ENCODE assay signal across 16 mouse cellular contexts in genomic region chr11:24085986-24086385, GRCm38 (mm10). TPM values are rescaled to one million over a fixed set of nuclear protein-coding genes. Genes with fewer than 3 reads are reported as not detected.
DNase-seq lines count a peak whose midpoint lies in the region; ATAC-seq and TF ChIP-seq lines count a peak whose summit lies in the region.
"Had no signal": no experiment of that assay in that cellular context is flagged by ENCODE, and none has a peak within 500 bp of the region (broad histone marks: within the 10 kb centered on the region; RNA-seq: fewer than 3 reads in every experiment).

No protein-coding gene starts in this region.

- TF ChIP-seq CTCF in stomach, postnatal 0 days (IDR thresholded peaks at IDR 0.05; ENCODE audit: low read depth) = no peak

- no peak for ATAC-seq in forebrain, embryonic 12.5 days (ENCODE audit: low FRiP score)
- no peak for ATAC-seq in forebrain, embryonic 11.5 days (replicated peaks; ENCODE audit: low FRiP score)
- ATAC-seq in midbrain, embryonic 13.5 days = no peak
- ATAC-seq in limb, embryonic 13.5 days (ENCODE audit: low FRiP score, low read depth) = no peak
- ATAC-seq in stomach, postnatal 0 days (ENCODE audit: low FRiP score, low TSS enrichment) = no peak
- ATAC-seq: intestine, embryonic 15.5 days had no signal

- no peak overlapping the region for H3K9ac ChIP-seq in forebrain, embryonic 12.5 days
- no peak overlapping the region for H3K9ac ChIP-seq in forebrain, embryonic 11.5 days (ENCODE audit: low read length)
- H3K9ac ChIP-seq in midbrain, embryonic 13.5 days (replicated peaks) = no peak overlapping the region
- H3K9ac ChIP-seq in limb, embryonic 13.5 days = peak overlapping the region; percentile 14
- no peak overlapping the region for H3K9ac ChIP-seq in stomach, postnatal 0 days (ENCODE audit: low read length)
- H3K9ac ChIP-seq: intestine, embryonic 15.5 days had no signal

- DNase-seq in forebrain, embryonic 11.5 days (ENCODE audit: low spot score) = no peak
- no peak for DNase-seq in midbrain, embryonic 10.5 days (ENCODE audit: low spot score)
- no peak for DNase-seq in stomach, postnatal 0 days (ENCODE audit: low spot score)
- DNase-seq in gastrocnemius, postnatal 4 days (ENCODE audit: low spot score in 2 of 2) = no peak
- DNase-seq in thymus, postnatal 36 days = no peak
- DNase-seq: B cell, adult 2 months; cerebellum, adult 9-11 months; lung, postnatal 4 days; thymus, postnatal 4 days had no signal

- 0 out of 2 replicates have a peak overlapping the region, but pooled peaks have one; percentile 31 for H3K27ac ChIP-seq in forebrain, embryonic 12.5 days
- no peak overlapping the region for H3K27ac ChIP-seq in forebrain, embryonic 11.5 days (ENCODE audit: low read depth, low read length)
- peak overlapping the region; percentile 40 for H3K27ac ChIP-seq in midbrain, embryonic 13.5 days
- H3K27ac ChIP-seq in midbrain, embryonic 10.5 days (replicated peaks) = no peak overlapping the region
- no peak overlapping the region; the same call in 1 of the 2 replicates for H3K27ac ChIP-seq in limb, embryonic 13.5 days
- H3K27ac ChIP-seq in stomach, postnatal 0 days (replicated peaks) = peak overlapping the region; percentile 74

- 68% methylated on average over 6 of the region's 6 CpGs for WGBS in forebrain, embryonic 12.5 days
- WGBS in forebrain, embryonic 11.5 days = 63% methylated on average over 6 of the region's 6 CpGs
- WGBS in midbrain, embryonic 13.5 days = 67% methylated on average over 6 of the region's 6 CpGs
- 73% methylated on average over 6 of the region's 6 CpGs for whole genome bisulfite sequencing in midbrain, embryonic 10.5 days
- WGBS in limb, embryonic 13.5 days = 34% methylated on average over 6 of the region's 6 CpGs
- 39% methylated on average over 6 of the region's 6 CpGs for WGBS in stomach, postnatal 0 days

- H3K4me3 ChIP-seq in forebrain, embryonic 12.5 days (replicated peaks) = no peak overlapping the region
- H3K4me3 ChIP-seq in forebrain, embryonic 11.5 days (ENCODE audit: low read depth, low read length) = no peak overlapping the region
- H3K4me3 ChIP-seq in midbrain, embryonic 13.5 days (replicated peaks) = no peak overlapping the region
- no peak overlapping the region for H3K4me3 ChIP-seq in midbrain, embryonic 10.5 days
- H3K4me3 ChIP-seq in limb, embryonic 13.5 days = no peak overlapping the region
- H3K4me3 ChIP-seq in stomach, postnatal 0 days (ENCODE audit: low read depth, low read length) = no peak overlapping the region
- H3K4me3 ChIP-seq: intestine, embryonic 15.5 days had no signal

- peaks cover 51% of the 10 kb centered on the region for H3K36me3 ChIP-seq in forebrain, embryonic 12.5 days (replicated peaks)
- peaks cover 7% of the 10 kb centered on the region for H3K36me3 ChIP-seq in forebrain, embryonic 11.5 days (ENCODE audit: control insufficient read depth, insufficient read depth, low read length)
- H3K36me3 ChIP-seq in midbrain, embryonic 13.5 days = peaks cover 38% of the 10 kb centered on the region
- H3K36me3 ChIP-seq in midbrain, embryonic 10.5 days = peaks cover 46% of the 10 kb centered on the region
- peaks cover 51% of the 10 kb centered on the region for H3K36me3 ChIP-seq in limb, embryonic 13.5 days
- H3K36me3 ChIP-seq in stomach, postnatal 0 days (ENCODE audit: control insufficient read depth, insufficient read depth, low read length) = no peaks in the 10 kb centered on the region
- H3K36me3 ChIP-seq: intestine, embryonic 15.5 days had no signal

- no peak for TF ChIP-seq EP300 in stomach, postnatal 0 days (optimal IDR thresholded peaks at IDR 0.05)

- H3K27me3 ChIP-seq in forebrain, embryonic 12.5 days = no peaks in the 10 kb centered on the region
- no peaks in the 10 kb centered on the region for H3K27me3 ChIP-seq in forebrain, embryonic 11.5 days (ENCODE audit: control insufficient read depth, insufficient read depth, low read length)
- no peaks in the 10 kb centered on the region; the same call in 1 of the 2 replicates for H3K27me3 ChIP-seq in midbrain, embryonic 13.5 days
- peaks cover 76% of the 10 kb centered on the region for H3K27me3 ChIP-seq in midbrain, embryonic 10.5 days (ENCODE audit: low read depth, poor library complexity, severe bottlenecking)
- no peaks in the 10 kb centered on the region for H3K27me3 ChIP-seq in limb, embryonic 13.5 days
- H3K27me3 ChIP-seq in stomach, postnatal 0 days (ENCODE audit: control insufficient read depth, insufficient read depth, low read length) = no peaks in the 10 kb centered on the region
- H3K27me3 ChIP-seq: intestine, embryonic 15.5 days had no signal

- H3K9me3 ChIP-seq in forebrain, embryonic 12.5 days = no peaks in the 10 kb centered on the region
- no peaks in the 10 kb centered on the region for H3K9me3 ChIP-seq in forebrain, embryonic 11.5 days (ENCODE audit: control insufficient read depth, low read length)
- no peaks in the 10 kb centered on the region for H3K9me3 ChIP-seq in midbrain, embryonic 13.5 days
- no peaks in the 10 kb centered on the region for H3K9me3 ChIP-seq in midbrain, embryonic 10.5 days (replicated peaks)
- H3K9me3 ChIP-seq in limb, embryonic 13.5 days = no peaks in the 10 kb centered on the region
- no peaks in the 10 kb centered on the region for H3K9me3 ChIP-seq in stomach, postnatal 0 days (ENCODE audit: control insufficient read depth, low read length)
- H3K9me3 ChIP-seq: intestine, embryonic 15.5 days had no signal

- peak overlapping the region; percentile 25; the same call in 1 of the 2 replicates for H3K4me2 ChIP-seq in forebrain, embryonic 12.5 days
- no peak overlapping the region for H3K4me2 ChIP-seq in forebrain, embryonic 11.5 days (ENCODE audit: low read depth, low read length, severe bottlenecking)
- peak overlapping the region; percentile 9 for H3K4me2 ChIP-seq in midbrain, embryonic 13.5 days (replicated peaks)
- H3K4me2 ChIP-seq in limb, embryonic 13.5 days (replicated peaks) = peak overlapping the region; percentile 19; the same call in 1 of the 2 replicates
- no peak overlapping the region for H3K4me2 ChIP-seq in stomach, postnatal 0 days (replicated peaks; ENCODE audit: low read depth)
- H3K4me2 ChIP-seq: intestine, embryonic 15.5 days had no signal

- H3K4me1 ChIP-seq in forebrain, embryonic 12.5 days = peaks cover 82% of the 10 kb centered on the region
- H3K4me1 ChIP-seq in forebrain, embryonic 11.5 days (replicated peaks; ENCODE audit: control insufficient read depth, insufficient read depth, low read length) = peaks cover 9% of the 10 kb centered on the region; the same call in 1 of the 2 replicates
- peaks cover 85% of the 10 kb centered on the region for H3K4me1 ChIP-seq in midbrain, embryonic 13.5 days (replicated peaks)
- H3K4me1 ChIP-seq in midbrain, embryonic 10.5 days = peaks cover 54% of the 10 kb centered on the region
- peaks cover 72% of the 10 kb centered on the region for H3K4me1 ChIP-seq in limb, embryonic 13.5 days
- H3K4me1 ChIP-seq in stomach, postnatal 0 days (replicated peaks; ENCODE audit: control insufficient read depth, insufficient read depth) = no peaks in the 10 kb centered on the region

RNA-seq across cellular contexts. Expression of gene Bcl11a, which starts 8.1 kb away (rescaled TPM):
- 129 and 130 TPM in 2 replicates for polyA plus RNA-seq in forebrain, embryonic 12.5 days (2016; fragmentation: Nextera tagmentation; extraction: Ambion mirVana)
- 97.0 and 101 TPM in 2 replicates for polyA plus RNA-seq in forebrain, embryonic 11.5 days (2014; fragmentation: Nextera tagmentation; extraction: Ambion mirVana)
- polyA plus RNA-seq in midbrain, embryonic 13.5 days (2015; fragmentation: Nextera tagmentation; extraction: Ambion mirVana) = 97.6 and 102 TPM in 2 replicates
- polyA plus RNA-seq in midbrain, embryonic 10.5 days (2016; fragmentation: Nextera tagmentation; extraction: Ambion mirVana) = 15.8 and 33.2 TPM in 2 replicates
- 76.6 and 82.3 TPM in 2 replicates for polyA plus RNA-seq in limb, embryonic 13.5 days (2015; fragmentation: Nextera tagmentation; extraction: Ambion mirVana)
- polyA plus RNA-seq in stomach, postnatal 0 days (2015; fragmentation: Nextera tagmentation; extraction: Ambion mirVana) = 10.5 and 11.7 TPM in 2 replicates
- under 1 TPM; 0.67 to 0.83 TPM for total RNA-seq in gastrocnemius, postnatal 4 days (2021)

RNA-seq across cellular contexts. Expression of gene A830031A19Rik, which starts 11.1 kb away (rescaled TPM):
- polyA plus RNA-seq in forebrain, embryonic 12.5 days (2016; fragmentation: Nextera tagmentation; extraction: Ambion mirVana) = not detected in 2 replicates
- polyA plus RNA-seq in forebrain, embryonic 11.5 days (2014; fragmentation: Nextera tagmentation; extraction: Ambion mirVana) = not detected in 2 replicates
- not detected in 2 replicates for polyA plus RNA-seq in midbrain, embryonic 13.5 days (2015; fragmentation: Nextera tagmentation; extraction: Ambion mirVana)
- polyA plus RNA-seq in midbrain, embryonic 10.5 days (2016; fragmentation: Nextera tagmentation; extraction: Ambion mirVana) = not detected in 2 replicates
- not detected in 2 replicates for polyA plus RNA-seq in limb, embryonic 13.5 days (2015; fragmentation: Nextera tagmentation; extraction: Ambion mirVana)
- 0.27 TPM in 1 of 2 replicates, not detected in the other for polyA plus RNA-seq in stomach, postnatal 0 days (2015; fragmentation: Nextera tagmentation; extraction: Ambion mirVana)
- not detected for total RNA-seq in gastrocnemius, postnatal 4 days (2021)
- total RNA-seq: granulocyte monocyte progenitor cell, adult 5-6 weeks had no signal
- polyA plus RNA-seq: intestine, embryonic 15.5 days; limb, embryonic 14.5 days; spleen, adult 2 months had no signal

Comparison
In these comparisons a context has a peak if more than half of its experiments do, and no peak if none do; other contexts are left out.
1. H3K27ac ChIP-seq: peak in forebrain, embryonic 12.5 days (single experiment), midbrain, embryonic 13.5 days (single experiment) and stomach, postnatal 0 days (single experiment); none in forebrain, embryonic 11.5 days (single experiment), midbrain, embryonic 10.5 days (single experiment) and limb, embryonic 13.5 days (single experiment).
2. H3K4me2 ChIP-seq: peak in forebrain, embryonic 12.5 days (single experiment), midbrain, embryonic 13.5 days (single experiment) and limb, embryonic 13.5 days (single experiment); none in forebrain, embryonic 11.5 days (single experiment) and stomach, postnatal 0 days (single experiment).